Mouse (Mus musculus): ENCODE results near the gene Ace.

Gene Ace

GRCm38 (mm10) chr11:105944126-105944621, 23.6 kb upstream of the Ace start:
- in situ Hi-C loops (cut with MboI; ENCODE audit: unreplicated experiment in 2 of 2): loop anchor here in 1 of 2 experiments (10.0 kb wide), 1 partner anchor 71 kb away; no protein-coding TSS in a partner anchor

GRCm38 (mm10) chr11:105944770-105945672, 22.7 kb upstream of the Ace start:
- in situ Hi-C loops (cut with MboI; ENCODE audit: unreplicated experiment in 2 of 2): loop anchor here in 1 of 2 experiments (10.0 kb wide), 1 partner anchor 70 kb away; no protein-coding TSS in a partner anchor

- in situ Hi-C loops (cut with MboI; ENCODE audit: unreplicated experiment in 2 of 2): loop anchor here in 1 of 2 experiments (10.0 kb wide), 1 partner anchor 68 kb away; no protein-coding TSS in a partner anchor
These were observed 21.0 kb upstream of the Ace start for GRCm38 (mm10) chr11:105946694-105947154.

DNA sequence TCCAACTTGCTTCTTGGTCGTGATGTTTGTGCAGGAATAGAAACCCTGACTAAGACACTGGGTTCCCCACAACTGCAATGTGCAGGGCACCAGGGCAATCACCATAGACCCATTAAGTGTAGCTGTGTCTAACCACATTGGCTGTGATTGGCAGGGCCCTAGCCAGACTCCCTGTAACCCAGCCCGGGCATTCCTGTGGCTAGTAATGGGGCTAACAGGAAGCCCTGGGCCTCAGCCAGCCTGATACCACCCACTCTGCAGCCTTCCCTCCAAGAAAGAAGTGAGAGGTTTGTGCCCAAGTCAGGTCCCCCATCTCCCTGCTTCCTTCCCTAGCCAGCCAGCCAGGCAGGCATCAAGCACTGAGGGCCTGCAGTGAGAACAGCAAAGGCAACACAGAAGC, 19.5 kb upstream of the Ace start:
- in situ Hi-C loops (cut with MboI; ENCODE audit: unreplicated experiment in 2 of 2): loop anchor here in 1 of 2 experiments (10.0 kb wide), 1 partner anchor 67 kb away; no protein-coding TSS in a partner anchor

- in situ Hi-C loops (cut with MboI; ENCODE audit: unreplicated experiment in 2 of 2): no loop called here
These were observed 17.2 kb upstream of the Ace start for GRCm38 (mm10) chr11:105950519-105950918.

- in situ Hi-C loops (cut with MboI; ENCODE audit: unreplicated experiment in 2 of 2): no loop called here
These were observed 16.1 kb upstream of the Ace start for GRCm38 (mm10) chr11:105951601-105952044.

- in situ Hi-C loops (cut with MboI; ENCODE audit: unreplicated experiment in 2 of 2): no loop called here
These were observed 15.6 kb upstream of the Ace start for GRCm38 (mm10) chr11:105952111-105952510.

DNA sequence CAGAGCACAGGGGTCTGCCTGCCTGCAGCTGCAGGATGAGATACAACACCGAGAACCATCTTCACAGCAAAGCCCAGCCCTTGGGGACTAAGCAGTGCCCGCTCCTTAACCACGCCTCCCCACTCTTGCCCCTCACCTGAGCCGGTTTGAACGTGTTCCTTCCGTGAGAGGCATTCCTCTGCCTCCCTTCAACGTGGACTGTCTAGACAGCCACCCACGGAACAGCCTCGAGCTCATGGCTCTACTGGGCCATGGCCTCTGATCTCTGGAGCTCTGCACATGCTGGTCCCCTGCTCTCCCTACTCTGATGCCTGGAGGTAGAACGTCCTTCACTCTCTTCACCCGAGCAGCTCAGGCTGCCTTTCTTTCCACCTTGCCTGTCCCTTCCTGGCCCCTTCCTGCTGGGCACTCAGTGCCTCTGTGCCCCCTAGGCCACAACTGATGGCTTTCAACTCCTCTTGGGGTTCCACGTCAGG, 14.8 kb upstream of the Ace start, which contains the start of gene Cyb561:
TSS of gene Cyb561 (minus strand) at position 426 of the 476 bp plus-strand sequence.
- in situ Hi-C loops (cut with MboI; ENCODE audit: unreplicated experiment in 2 of 2): no loop called here

GRCm38 (mm10) chr11:105953402-105953801, 14.3 kb upstream of the Ace start:
- in situ Hi-C loops (cut with MboI; ENCODE audit: unreplicated experiment in 2 of 2): no loop called here

GRCm38 (mm10) chr11:105955815-105956430, 11.8 kb upstream of the Ace start:
- in situ Hi-C loops (cut with MboI; ENCODE audit: unreplicated experiment in 2 of 2): no loop called here

GRCm38 (mm10) chr11:105957501-105957900, 10.2 kb upstream of the Ace start:
- in situ Hi-C loops (cut with MboI; ENCODE audit: unreplicated experiment in 2 of 2): no loop called here

GRCm38 (mm10) chr11:105958566-105958965, 9.2 kb upstream of the Ace start:
- in situ Hi-C loops (cut with MboI; ENCODE audit: unreplicated experiment in 2 of 2): no loop called here

DNA sequence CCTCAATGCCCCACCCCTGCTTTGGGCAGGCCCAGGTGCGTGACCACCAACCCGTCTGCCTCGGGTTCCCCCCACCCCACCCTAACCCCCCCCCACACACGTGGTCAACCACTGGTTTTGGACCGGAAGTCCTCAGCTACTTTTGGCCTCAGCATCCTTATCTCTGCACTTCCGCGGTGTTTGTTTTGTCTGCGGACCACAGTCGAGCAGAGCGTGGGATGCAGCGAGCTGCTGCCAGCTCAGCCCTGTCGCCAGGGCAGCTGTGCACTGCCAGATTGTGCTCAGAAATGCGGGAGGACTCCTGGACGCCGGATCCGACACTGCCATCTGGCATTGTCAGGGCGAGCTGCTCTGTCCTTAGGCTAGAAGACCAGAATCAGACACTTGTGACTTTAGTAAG, 8.4 kb upstream of the Ace start:
- in situ Hi-C loops (cut with MboI; ENCODE audit: unreplicated experiment in 2 of 2): no loop called here

DNA sequence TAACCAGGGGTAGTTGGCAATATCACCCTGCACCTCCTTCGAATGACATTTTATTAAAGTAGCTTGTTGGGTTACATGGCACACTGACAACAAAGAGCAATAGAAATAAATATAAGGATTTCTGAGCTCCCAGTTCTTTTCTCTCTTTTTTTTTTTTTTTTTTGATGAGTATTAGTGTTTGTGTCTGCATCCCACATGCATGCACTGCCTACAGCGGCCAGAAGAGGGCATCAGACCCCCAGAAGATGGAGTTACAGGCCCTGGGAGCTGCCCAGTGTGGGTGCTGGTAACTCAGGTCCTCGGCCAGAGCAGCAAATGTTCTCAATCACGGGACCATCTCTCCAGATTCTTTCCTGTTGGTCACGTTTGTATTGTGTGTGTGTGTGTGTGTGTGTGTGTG, 3.1 kb upstream of the Ace start:
- in situ Hi-C loops (cut with MboI; ENCODE audit: unreplicated experiment in 2 of 2): no loop called here

DNA sequence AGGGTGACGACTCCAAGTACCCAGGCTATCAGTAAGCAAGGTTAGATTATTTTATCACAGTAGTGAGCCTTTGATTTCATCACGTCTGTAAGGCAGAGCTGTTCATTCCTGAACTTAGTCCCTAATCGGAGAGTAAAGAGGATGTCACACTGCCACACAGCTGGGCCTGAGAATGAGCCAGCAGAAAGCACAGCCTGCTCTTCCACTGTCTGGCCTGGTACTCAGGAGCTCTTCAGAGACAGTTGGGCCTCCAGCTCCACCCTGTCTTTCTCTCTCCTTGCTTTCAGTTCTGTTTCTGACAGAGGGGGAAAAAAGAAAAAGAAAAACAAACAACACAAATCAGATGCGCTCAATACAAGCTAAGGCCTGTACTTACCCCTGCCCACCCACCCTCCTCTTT, 1.5 kb upstream of the Ace start:
- in situ Hi-C loops (cut with MboI; ENCODE audit: unreplicated experiment in 2 of 2): no loop called here

DNA sequence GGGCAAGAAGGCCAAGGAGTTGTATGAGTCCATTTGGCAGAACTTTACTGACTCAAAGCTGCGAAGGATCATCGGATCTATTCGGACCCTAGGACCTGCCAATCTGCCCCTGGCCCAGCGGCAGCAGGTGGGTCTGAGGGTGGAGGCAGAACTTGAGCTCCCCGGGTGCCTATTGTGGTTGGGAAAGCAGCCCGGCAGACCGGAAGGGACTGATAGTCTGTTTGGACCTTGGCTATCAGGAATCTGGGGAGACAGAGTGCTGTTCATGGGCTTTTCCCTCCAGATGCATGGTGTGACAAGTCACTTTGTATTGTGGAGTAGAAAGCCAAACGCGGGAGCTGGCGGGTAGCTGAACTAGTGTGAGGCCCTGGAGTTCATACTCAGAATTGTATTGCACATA, 1.2 kb downstream of the Ace start:
- in situ Hi-C loops (cut with MboI; ENCODE audit: unreplicated experiment in 2 of 2): no loop called here

GRCm38 (mm10) chr11:105969516-105969915, 1.8 kb downstream of the Ace start:
- in situ Hi-C loops (cut with MboI; ENCODE audit: unreplicated experiment in 2 of 2): no loop called here

GRCm38 (mm10) chr11:105974593-105974992, 6.8 kb downstream of the Ace start:
- in situ Hi-C loops (cut with MboI; ENCODE audit: unreplicated experiment in 2 of 2): no loop called here

GRCm38 (mm10) chr11:105975050-105975449, 7.3 kb downstream of the Ace start:
- in situ Hi-C loops (cut with MboI; ENCODE audit: unreplicated experiment in 2 of 2): no loop called here

- in situ Hi-C loops (cut with MboI; ENCODE audit: unreplicated experiment in 2 of 2): no loop called here
These were observed 7.9 kb downstream of the Ace start for GRCm38 (mm10) chr11:105975636-105976035.

DNA sequence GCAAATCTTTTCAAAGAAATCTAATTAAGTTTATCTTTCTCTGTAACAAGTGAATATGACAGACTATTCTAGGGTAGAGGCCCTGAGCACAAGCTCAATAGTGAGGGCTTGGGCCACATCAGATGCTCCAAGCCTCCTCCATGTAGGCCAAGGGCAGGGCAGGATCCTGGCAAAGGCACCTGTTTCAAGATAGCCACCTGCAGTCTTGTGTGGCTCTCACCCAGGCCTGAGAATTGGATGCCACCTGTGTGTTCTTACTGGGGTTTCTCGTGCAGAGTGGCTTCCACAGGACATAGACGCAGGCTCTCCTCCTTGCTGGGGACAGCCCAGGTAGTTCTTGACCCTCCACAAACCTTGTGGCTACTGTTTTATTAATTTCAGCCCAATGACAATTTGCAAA, 10.5 kb downstream of the Ace start:
- in situ Hi-C loops (cut with MboI; ENCODE audit: unreplicated experiment in 2 of 2): no loop called here

Measured in v-Abl transformed pro-B cells (cell line).